Mouse (Mus musculus) lung, postnatal 0 days (tissue): ENCODE data around the gene Ttll4.

Source experiments
- CTCF ChIP-seq: IDR thresholded peaks from 2 replicates; pipeline ENCODE4 v1.5.1; 2016; ENCODE audit warnings: antibody characterized with exemption, mild to moderate bottlenecking
- EP300 ChIP-seq: IDR thresholded peaks from 2 replicates; pipeline ENCODE4 v1.6.1; 2016; ENCODE audit warnings: antibody characterized with exemption, mild to moderate bottlenecking, control low read depth

GRCm38 (mm10) chr1:74726114-74726513 is 64.6 kb downstream of the Ttll4 start:
- TF ChIP-seq CTCF (no peak), EP300 (no peak)
